Mouse (Mus musculus) embryonic facial prominence, embryonic 12.5 days (tissue): Measurements from ENCODE around the gene Pus10. TPM values are rescaled to one million over a fixed set of nuclear protein-coding genes. Genes with fewer than 3 reads are reported as not detected.
"Not testable (repeated sequence)": the region's sequence is repeated elsewhere in the genome, so short reads cannot be mapped to it uniquely, and the experiment has no call there.

Experiments
- ATAC-seq: fragments of 200-750 bp; cut with Nextera tagmentation; 2 replicates; pipeline ENCODE4 v1.8.0; 2017; ENCODE audit not compliant: insufficient number of reproducible peaks, insufficient read depth, low FRiP score, low TSS enrichment
- H3K27ac ChIP-seq: fragments of 300-500 bp; sonication (generic); 2 replicates; pipeline ENCODE4 v1.5.1; 2016; ENCODE audit warnings: mild to moderate bottlenecking
- H3K27me3 ChIP-seq: fragments of 300-500 bp; sonication (generic); 2 replicates; pipeline ENCODE4 v1.6.1; 2016; ENCODE audit warnings: mild to moderate bottlenecking, moderate library complexity
- H3K36me3 ChIP-seq: fragments of 300-500 bp; sonication (generic); 2 replicates; pipeline ENCODE4 v1.6.1; 2016; ENCODE audit warnings: mild to moderate bottlenecking
- H3K4me1 ChIP-seq: fragments of 300-500 bp; sonication (generic); 2 replicates; pipeline ENCODE4 v1.6.1; 2016
- H3K4me2 ChIP-seq: fragments of 300-500 bp; sonication (generic); replicated peaks from 2 replicates; pipeline ENCODE4 v1.6.1; 2016; ENCODE audit warnings: mild to moderate bottlenecking, moderate library complexity
- H3K4me3 ChIP-seq: fragments of 300-500 bp; sonication (generic); 2 replicates; pipeline ENCODE4 v1.5.1; 2016; ENCODE audit warnings: mild to moderate bottlenecking
- H3K9ac ChIP-seq: fragments of 300-500 bp; sonication (generic); 2 replicates; pipeline ENCODE4 v1.6.1; 2016; ENCODE audit warnings: mild to moderate bottlenecking, moderate library complexity
- H3K9me3 ChIP-seq: fragments of 300-500 bp; sonication (generic); 2 replicates; pipeline ENCODE4 v1.6.1; 2016; ENCODE audit warnings: mild to moderate bottlenecking, moderate library complexity
- WGBS: fragments of 180-500 bp; shearing (Covaris S2); methylation state at CpG from one replicate; pipeline ENCODE4 v1.1.7; 2016; 5-methylcytosine and 5-hydroxymethylcytosine counted together
- polyA plus RNA-seq: library from polyadenylated mRNA; unstranded; fragments of >200 nt; fragmentation: Nextera tagmentation; extraction: Ambion mirVana; gene quantifications from 2 replicates; pipeline ENCODE4 v1.2.1, GENCODE M21; 2016

Pus10 gene
- polyA plus RNA-seq, 1 experiment from 2014 or later, result 30.4 TPM

DNA sequence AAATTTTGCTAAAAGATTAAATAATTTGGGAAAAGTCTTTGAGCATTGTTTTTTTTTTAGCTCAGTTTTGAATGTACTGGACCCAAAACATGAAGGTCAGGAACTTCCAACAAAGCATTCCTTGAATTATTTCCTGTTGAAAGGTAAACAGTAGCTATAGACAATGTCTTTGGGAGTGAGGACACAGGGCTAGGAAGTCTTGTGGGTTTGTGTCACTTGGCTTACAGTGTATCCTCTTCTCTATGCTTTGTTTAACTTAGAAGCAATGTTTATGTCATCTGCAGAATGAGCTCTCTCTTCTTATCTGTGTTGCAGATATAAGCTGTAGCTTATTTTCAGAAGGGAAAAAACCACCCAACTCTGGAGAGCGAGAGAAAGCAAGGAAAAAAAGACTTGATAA lies 67.4 kb downstream of the Pus10 start:
- no peaks in the 10 kb centered on the region for H3K27me3 ChIP-seq
- no peak for ATAC-seq

DNA sequence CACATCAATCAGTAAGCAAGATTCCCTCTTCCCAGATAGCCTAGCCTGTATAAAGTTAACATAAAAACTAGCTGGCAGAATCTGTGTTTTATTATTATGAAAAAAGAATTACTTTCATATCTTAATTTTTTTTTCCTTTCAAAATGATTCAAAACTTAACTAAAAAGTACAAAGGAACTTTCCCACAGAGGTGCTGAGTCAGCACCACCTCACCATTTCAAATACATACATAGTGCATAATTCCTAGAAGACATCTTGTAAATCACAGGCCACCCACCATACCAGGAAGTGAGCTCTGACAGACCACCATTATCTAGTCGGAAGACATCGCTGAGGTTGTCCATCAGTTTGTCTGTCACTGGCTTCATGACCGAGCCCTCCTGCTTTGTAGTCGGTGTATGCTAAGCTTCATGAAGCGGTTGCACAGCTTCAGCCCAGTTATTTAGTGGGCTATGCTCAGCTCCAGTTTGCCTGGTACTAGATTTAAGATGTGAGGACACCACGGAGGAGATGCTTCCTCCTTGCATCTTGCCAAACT lies 69.3 kb downstream of the Pus10 start:
- Histone ChIP-seq H3K9me3 (no peaks in the 10 kb centered on the region), H3K27me3 (no peaks in the 10 kb centered on the region), H3K4me2 (no peak overlapping the region), H3K9ac (no peak overlapping the region), H3K4me3 (no peak overlapping the region), H3K4me1 (no peaks in the 10 kb centered on the region), H3K36me3 (peaks cover 22% of the 10 kb centered on the region), H3K27ac (no peak overlapping the region)
- no peak for ATAC-seq
- 88% methylated on average over 6 of the region's 6 CpGs for WGBS

More for the DNA sequence above, 67.4 kb downstream of the Pus10 start:
- no peak overlapping the region for H3K9ac ChIP-seq
- no peaks in the 10 kb centered on the region for H3K9me3 ChIP-seq
- WGBS, result 84% methylated on average over 1 of the region's 1 CpGs
- no peaks in the 10 kb centered on the region for H3K4me1 ChIP-seq
- peaks cover 29% of the 10 kb centered on the region for H3K36me3 ChIP-seq
- no peak overlapping the region for H3K4me3 ChIP-seq
- no peak overlapping the region for H3K27ac ChIP-seq
- no peak overlapping the region for H3K4me2 ChIP-seq

DNA sequence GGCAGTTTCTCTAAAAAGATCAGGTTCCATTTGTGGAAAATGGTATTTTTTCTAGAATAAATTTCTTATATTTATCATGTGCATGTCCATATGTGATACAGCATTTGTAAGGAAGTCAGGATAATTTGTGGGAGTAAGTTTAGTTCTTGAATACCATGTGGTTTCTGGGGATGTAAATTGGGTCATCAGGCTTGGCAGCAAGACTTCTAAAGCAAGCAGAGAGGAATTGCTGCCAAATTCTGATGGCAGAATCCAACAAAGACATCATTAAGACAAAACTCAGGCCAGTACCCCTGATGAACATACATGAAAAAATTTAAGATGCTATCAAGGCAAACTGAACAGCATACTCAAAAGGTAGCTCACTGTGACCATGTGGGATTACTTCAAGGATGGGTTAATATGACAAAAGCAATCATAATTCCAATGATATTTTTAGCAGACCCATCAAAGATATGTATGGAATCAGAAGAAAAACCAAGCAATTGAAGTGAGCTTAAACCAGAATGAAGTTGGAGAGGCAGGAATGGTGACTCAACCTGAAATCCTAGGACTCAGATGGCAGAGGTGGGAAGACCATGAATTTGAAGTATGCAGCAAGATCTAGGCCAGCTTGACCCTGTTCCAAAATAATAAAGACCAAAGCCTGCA lies 70.5 kb downstream of the Pus10 start:
- Histone ChIP-seq H3K4me3 (no peak overlapping the region), H3K27ac (no peak overlapping the region), H3K9ac (no peak overlapping the region), H3K9me3 (no peaks in the 10 kb centered on the region), H3K36me3 (peaks cover 20% of the 10 kb centered on the region; the same call in 1 of the 2 replicates), H3K27me3 (no peaks in the 10 kb centered on the region), H3K4me1 (no peaks in the 10 kb centered on the region), H3K4me2 (no peak overlapping the region)
- no peak for ATAC-seq

DNA sequence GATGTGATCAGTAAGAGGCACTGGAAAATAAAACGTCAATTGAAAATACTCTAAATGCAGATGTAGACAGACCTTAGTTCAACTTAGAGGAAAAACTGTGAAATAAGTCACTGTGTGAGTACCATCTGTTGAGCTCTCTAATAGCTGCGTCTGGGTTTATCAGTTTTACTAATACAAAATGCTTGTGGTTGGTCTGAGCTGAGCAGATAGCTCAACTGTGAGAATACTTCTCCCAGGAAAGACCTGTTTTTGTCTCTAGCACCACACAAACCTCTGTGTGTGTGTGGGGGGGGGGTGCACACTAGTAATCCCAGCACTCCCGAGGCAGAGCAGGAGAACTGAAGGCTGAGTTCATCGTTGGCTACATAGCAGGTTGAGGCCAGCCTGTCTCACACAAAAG lies 75.4 kb downstream of the Pus10 start:
- H3K4me1 ChIP-seq, result no peaks in the 10 kb centered on the region
- H3K9me3 ChIP-seq, result no peaks in the 10 kb centered on the region
- 75% methylated on average over 4 of the region's 4 CpGs for WGBS
- no peak overlapping the region for H3K9ac ChIP-seq
- H3K4me3 ChIP-seq, result no peak overlapping the region
- ATAC-seq, result no peak
- H3K27ac ChIP-seq, result no peak overlapping the region
- H3K4me2 ChIP-seq, result no peak overlapping the region
- H3K36me3 ChIP-seq, result no peaks in the 10 kb centered on the region
- no peaks in the 10 kb centered on the region for H3K27me3 ChIP-seq

DNA sequence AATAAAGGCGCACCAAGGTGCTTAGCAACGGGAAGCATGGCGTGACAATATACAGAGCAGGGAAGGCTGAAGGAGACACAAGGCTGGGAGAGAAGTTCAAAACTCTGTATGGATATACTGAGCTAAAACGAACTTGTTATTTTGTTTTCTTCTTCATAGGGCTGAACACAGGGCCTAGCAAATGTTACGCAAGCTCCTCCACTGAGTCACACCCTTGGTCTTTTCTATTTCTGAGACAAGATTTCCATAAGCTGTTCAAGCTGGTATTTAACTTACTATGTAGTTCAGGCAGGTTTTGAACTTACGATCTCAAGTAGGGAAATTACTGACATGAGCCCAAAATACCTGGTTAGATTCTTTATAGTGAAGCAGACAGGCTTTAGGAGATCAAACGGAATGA lies 75.9 kb downstream of the Pus10 start:
- no peak for ATAC-seq
- no peaks in the 10 kb centered on the region for H3K4me1 ChIP-seq
- H3K4me3 ChIP-seq, result no peak overlapping the region
- no peak overlapping the region for H3K4me2 ChIP-seq
- no peak overlapping the region for H3K9ac ChIP-seq
- no peaks in the 10 kb centered on the region for H3K36me3 ChIP-seq
- no peaks in the 10 kb centered on the region for H3K27me3 ChIP-seq
- H3K27ac ChIP-seq, result no peak overlapping the region
- WGBS, result 91% methylated on average over 7 of the region's 7 CpGs
- H3K9me3 ChIP-seq, result no peaks in the 10 kb centered on the region

DNA sequence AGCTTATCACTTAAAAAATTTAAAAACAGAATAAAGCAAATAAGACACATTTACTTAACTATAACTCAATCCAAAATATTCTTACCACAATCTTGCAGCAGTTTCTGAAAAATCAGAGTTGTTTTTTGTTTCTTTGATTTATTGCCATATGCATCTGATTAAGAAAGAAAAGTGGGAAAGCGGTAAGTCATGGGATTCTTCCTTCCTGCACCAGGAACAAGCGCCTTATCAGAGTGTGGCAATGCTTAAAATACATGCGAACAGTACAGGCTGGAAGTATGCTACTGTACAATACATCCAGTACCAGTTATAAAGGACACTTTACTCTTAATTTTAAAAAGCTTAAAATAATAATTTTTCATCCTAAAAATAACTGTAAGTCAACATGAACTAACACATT lies 78.9 kb downstream of the Pus10 start:
- 75% methylated on average over 3 of the region's 3 CpGs for WGBS

DNA sequence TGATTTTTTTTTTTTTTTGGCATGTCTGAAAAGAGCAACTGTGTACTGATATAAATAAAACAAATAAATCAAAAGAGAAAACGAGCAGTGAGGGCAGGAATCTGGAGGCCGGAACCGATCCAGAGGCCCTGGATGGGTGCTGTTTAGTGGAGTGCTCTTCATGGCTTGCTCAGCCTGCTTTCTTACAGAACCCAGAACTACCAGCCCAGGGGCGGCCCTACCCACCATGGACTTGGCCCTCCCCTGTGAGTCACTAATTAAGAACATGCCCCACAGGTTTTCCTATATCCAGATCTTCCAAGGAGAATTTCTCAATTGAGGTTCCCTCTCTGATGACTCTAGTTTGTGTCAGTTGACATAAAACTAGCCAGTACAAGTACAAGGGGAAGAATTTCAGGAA lies 80.6 kb downstream of the Pus10 start:
- no peaks in the 10 kb centered on the region for H3K36me3 ChIP-seq
- H3K27ac ChIP-seq, result no peak overlapping the region
- H3K4me1 ChIP-seq, result no peaks in the 10 kb centered on the region
- no peak overlapping the region for H3K9ac ChIP-seq
- no peak overlapping the region for H3K4me2 ChIP-seq
- H3K4me3 ChIP-seq, result no peak overlapping the region
- no peak for ATAC-seq
- no peaks in the 10 kb centered on the region for H3K27me3 ChIP-seq
- 60% methylated on average over 4 of the region's 4 CpGs for WGBS
- no peaks in the 10 kb centered on the region for H3K9me3 ChIP-seq

More for the DNA sequence above, 78.9 kb downstream of the Pus10 start:
- Histone ChIP-seq H3K36me3 (no peaks in the 10 kb centered on the region), H3K27me3 (no peaks in the 10 kb centered on the region), H3K9ac (no peak overlapping the region), H3K27ac (no peak overlapping the region), H3K4me1 (no peaks in the 10 kb centered on the region), H3K4me2 (no peak overlapping the region), H3K9me3 (no peaks in the 10 kb centered on the region), H3K4me3 (no peak overlapping the region)
- no peak for ATAC-seq

DNA sequence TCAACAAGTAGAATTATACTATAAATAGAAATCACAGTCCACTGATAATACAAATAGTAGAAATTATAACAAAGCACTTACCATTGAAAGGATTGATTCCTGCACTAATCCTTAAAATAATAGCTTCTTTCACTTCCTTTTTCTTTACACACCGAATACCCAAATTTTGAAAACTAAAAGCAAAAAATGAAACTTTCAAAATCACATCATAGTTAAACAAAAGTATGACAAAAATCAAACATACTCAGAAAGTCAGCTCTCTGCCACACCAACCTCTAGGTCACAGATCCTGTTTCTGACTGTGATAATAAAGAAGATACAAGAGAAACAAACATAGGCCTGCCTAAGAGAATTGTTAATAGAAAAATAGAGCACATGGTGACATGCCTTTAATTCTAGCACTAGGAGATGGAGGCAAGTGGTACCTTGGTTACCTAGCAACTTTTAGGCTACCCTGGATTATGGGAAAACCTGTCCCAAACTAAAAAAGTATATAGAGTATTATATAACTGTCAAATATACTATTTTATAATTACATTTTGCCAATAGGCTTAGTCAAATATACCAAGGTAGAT lies 87.7 kb downstream of the Pus10 start:
- Histone ChIP-seq H3K36me3 (no peaks in the 10 kb centered on the region), H3K4me1 (no peaks in the 10 kb centered on the region), H3K27ac (no peak overlapping the region), H3K9ac (no peak overlapping the region), H3K4me2 (no peak overlapping the region), H3K9me3 (no peaks in the 10 kb centered on the region), H3K4me3 (no peak overlapping the region), H3K27me3 (no peaks in the 10 kb centered on the region)
- 88% methylated on average over 1 of the region's 1 CpGs for WGBS
- no peak for ATAC-seq

DNA sequence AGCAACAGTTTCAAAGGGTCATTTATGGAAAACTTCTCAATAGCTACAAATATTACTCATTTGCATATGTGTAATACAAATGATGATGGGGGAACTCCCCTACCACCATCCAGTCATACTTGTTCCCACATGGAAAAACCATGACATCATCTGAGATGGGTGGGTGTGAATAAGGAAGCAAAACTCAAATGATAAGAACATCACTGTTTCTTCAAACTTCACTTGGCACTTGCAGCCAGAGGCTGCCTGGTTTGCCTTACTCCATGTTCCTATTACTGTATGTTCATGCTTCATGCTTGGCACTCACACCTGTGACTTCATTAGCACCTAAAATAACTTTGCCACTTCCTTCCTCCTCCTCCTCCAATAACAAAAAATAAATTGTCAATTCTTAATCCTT lies 88.9 kb downstream of the Pus10 start:
- H3K27ac ChIP-seq, result no peak overlapping the region
- H3K27me3 ChIP-seq, result no peaks in the 10 kb centered on the region
- no peak overlapping the region for H3K4me3 ChIP-seq
- H3K9ac ChIP-seq, result no peak overlapping the region
- no peaks in the 10 kb centered on the region for H3K4me1 ChIP-seq
- H3K4me2 ChIP-seq, result no peak overlapping the region
- H3K36me3 ChIP-seq, result no peaks in the 10 kb centered on the region
- no peaks in the 10 kb centered on the region for H3K9me3 ChIP-seq
- no peak for ATAC-seq

DNA sequence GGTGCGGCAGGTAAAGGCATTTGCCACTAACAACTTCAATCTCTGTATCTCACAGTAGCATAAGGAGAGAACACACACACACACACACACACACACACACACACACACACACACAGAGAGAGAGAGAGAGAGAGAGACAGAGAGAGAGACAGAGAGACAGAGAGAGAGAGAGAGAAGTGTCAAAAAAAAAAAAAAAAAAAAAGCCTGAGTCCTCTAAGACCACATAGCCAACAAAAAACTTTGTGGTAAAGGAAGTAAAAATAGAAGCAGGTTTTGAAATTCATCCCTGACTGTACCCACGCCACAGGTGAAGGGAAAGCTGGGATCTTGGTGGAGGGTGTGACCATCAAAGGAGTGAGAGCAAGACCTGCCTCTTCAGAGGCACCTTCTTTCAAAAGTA lies 92.7 kb downstream of the Pus10 start:
- Histone ChIP-seq H3K27ac (no peak overlapping the region), H3K4me1 (no peaks in the 10 kb centered on the region), H3K9me3 (no peaks in the 10 kb centered on the region), H3K27me3 (no peaks in the 10 kb centered on the region), H3K4me2 (no peak overlapping the region), H3K9ac (no peak overlapping the region), H3K4me3 (no peak overlapping the region), H3K36me3 (no peaks in the 10 kb centered on the region)
- WGBS, result 94% methylated on average over 2 of the region's 2 CpGs
- ATAC-seq, result no peak

DNA sequence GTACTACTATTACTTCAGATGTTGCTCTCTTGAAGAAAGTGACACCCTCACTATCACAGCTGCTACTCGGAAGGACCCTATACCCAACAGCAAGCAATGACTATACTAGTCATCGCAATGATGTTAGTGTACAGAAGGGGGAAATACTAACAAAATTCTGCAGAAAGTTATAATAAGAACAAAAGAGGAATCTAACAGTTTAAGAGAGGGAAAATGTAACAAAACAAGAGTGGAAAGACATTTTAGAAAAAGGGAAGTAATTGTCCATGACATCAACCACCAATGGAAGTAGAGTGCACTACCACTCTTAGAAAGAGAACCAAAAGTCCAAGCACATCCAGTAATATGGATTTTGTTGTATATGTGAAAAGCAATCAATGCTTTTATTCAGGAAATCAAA lies 97.2 kb downstream of the Pus10 start:
- H3K4me3 ChIP-seq, result no peak overlapping the region
- no peak overlapping the region for H3K9ac ChIP-seq
- H3K4me2 ChIP-seq, result no peak overlapping the region
- ATAC-seq, result no peak
- H3K9me3 ChIP-seq, result no peaks in the 10 kb centered on the region
- no peaks in the 10 kb centered on the region for H3K4me1 ChIP-seq
- H3K27me3 ChIP-seq, result no peaks in the 10 kb centered on the region
- H3K36me3 ChIP-seq, result no peaks in the 10 kb centered on the region
- no peak overlapping the region for H3K27ac ChIP-seq
- 88% methylated on average over 2 of the region's 2 CpGs for WGBS

DNA sequence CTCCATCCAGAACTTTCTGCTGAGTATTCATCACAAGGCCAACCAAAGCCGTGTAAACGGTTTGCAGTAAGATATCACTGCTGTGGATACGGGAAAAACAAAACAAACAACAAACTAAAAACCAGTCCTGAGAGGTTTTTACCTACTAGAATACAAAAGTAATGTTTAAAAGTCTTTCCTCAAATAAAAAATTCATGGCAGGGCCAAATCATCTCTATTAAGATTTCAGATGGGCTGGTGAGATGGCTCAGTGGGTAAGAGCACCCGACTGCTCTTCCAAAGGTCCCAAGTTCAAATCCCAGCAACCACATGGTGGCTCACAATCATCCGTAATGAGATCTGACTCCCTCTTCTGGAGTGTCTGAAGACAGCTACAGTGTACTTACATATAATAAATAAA lies 101.9 kb downstream of the Pus10 start:
- WGBS, result 80% methylated on average over 5 of the region's 5 CpGs
- H3K27ac ChIP-seq, H3K4me2 ChIP-seq, H3K9me3 ChIP-seq, ATAC-seq, H3K4me3 ChIP-seq, H3K9ac ChIP-seq, H3K27me3 ChIP-seq, H3K36me3 ChIP-seq, H3K4me1 ChIP-seq: not testable (repeated sequence)
